Mouse (Mus musculus) layer of hippocampus, adult 18-20 months (tissue): Measurements from ENCODE around the gene Prl4a1. TPM values are rescaled to one million over a fixed set of nuclear protein-coding genes. Genes with fewer than 3 reads are reported as not detected.
"Not testable (repeated sequence)": the region's sequence is repeated elsewhere in the genome, so short reads cannot be mapped to it uniquely, and the experiment has no call there.

Source experiments
- DNase-seq, 2 experiments: peaks; one replicate each; pipeline ENCODE4 v3.0.0; 2022; ENCODE audit warnings: low spot score in 2 of 2
- long read RNA-seq: library from polyadenylated mRNA; stranded (forward); transcript quantifications from one replicate; pipeline ENCODE4 v2.0.0, GENCODE M21; 2021
- total RNA-seq, 2 experiments: library from RNA; stranded (reverse); gene quantifications; 2 replicates each; pipeline ENCODE4 v1.2.3; 2021

Gene Prl4a1
- not detected for total RNA-seq
- long read RNA-seq: 0 reads

- DNase-seq: no peak
These were observed at the start of gene Prl4a1 for GRCm38 (mm10) chr13:28015912-28016311. Gene Prl4a1, plus strand, starts transcription at chr13:28016212.

DNA sequence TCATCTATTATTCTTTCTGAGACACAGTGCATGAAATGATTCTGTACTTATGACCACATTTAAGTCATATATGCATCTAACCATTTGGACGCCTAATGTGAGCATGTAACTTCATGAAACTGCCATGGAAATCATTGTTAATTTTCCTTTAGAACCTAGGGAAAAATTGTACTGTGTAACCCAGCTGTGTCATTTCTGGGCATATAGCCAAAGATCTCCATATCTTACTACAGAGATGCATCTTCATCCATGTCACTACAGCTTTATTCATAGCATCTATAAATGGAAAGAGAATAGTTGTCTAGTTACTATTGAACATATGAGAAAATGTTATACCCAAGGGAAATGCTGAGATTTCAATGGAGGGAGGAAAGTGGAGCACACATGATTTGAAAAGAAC, 43.1 kb upstream of the Prl4a1 start:
- no peak for DNase-seq

- not testable (repeated sequence) for DNase-seq
These were observed 41.7 kb upstream of the Prl4a1 start for GRCm38 (mm10) chr13:27974281-27974680.

- peak in 1 of 2 experiments; percentile 5 for DNase-seq
These were observed 38.4 kb upstream of the Prl4a1 start for GRCm38 (mm10) chr13:27977646-27978045.

GRCm38 (mm10) chr13:27996557-27996956, 19.5 kb upstream of the Prl4a1 start:
- DNase-seq: not testable (repeated sequence)

DNA sequence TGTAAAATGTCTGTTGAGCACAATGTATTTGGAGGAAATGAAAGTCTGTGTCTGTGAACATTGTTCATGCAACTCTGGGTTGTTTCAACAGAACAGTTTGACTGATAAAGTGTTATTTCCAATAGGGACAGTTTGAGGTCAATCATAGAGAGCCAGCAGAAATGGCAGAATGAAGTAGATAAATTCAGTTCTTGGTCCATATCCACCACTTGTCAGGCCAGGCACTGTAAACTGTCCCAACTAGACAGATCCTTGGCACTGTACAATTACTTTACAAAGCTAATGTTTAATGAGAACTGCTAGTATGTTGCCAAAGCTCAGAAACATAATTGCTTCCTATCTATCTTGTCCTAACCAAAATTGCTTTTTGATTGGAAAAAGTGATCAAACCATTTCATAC, 13.3 kb downstream of the Prl4a1 start:
- DNase-seq: no peak

DNA sequence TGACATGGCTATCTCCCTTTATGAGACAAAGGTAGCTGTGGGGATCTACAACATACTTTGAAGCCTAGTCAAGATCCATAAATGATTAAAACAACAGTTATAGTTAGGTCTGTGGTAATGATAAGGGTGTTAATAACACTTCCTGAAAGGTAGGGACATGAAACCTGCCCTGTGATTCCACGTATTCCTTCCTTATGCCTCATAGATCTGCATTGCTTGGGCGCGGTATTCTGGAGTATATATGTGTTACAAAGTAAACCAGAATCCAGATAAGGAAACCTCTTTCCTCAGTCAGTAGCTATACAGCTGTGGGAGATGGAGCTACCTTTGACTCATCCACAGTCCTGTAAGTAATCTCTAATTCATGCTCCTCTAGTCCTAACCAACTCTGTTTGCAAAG, 53.3 kb downstream of the Prl4a1 start:
- DNase-seq: no peak

Other genes with a start within 250 kb of the Prl4a1 start
- not detected for gene Prl7c1, start 235.4 kb upstream of the Prl4a1 start, total RNA-seq
- not detected for gene Prl2a1, start 214.6 kb upstream of the Prl4a1 start, total RNA-seq
- not detected for gene Prl2c1, start 166.9 kb upstream of the Prl4a1 start, total RNA-seq
- gene Prl5a1, start 126.3 kb downstream of the Prl4a1 start, total RNA-seq: not detected
- gene Gm11361, start 241.3 kb downstream of the Prl4a1 start, total RNA-seq: 10 to 100 TPM; 50.8 to 71.2 TPM